Mouse (Mus musculus): Measurements from ENCODE around the gene Zfp790. TPM values are rescaled to one million over a fixed set of nuclear protein-coding genes. Genes with fewer than 3 reads are reported as not detected.

The Zfp790 gene
- 23.5 and 24.1 TPM in 2 replicates for polyA plus RNA-seq (2015; fragmentation: Nextera tagmentation; extraction: Ambion mirVana)

GRCm38 (mm10) chr7:29815910-29816429 is at the start of gene Zfp790:
TSS of gene Zfp790 (plus strand) at chr7:29816114.
- Histone ChIP-seq H3K27ac (replicated peaks) (peak within 1 kb of the TSS; percentile 91), H3K36me3 (peaks cover 3% of the 10 kb centered on the region; the same call in 1 of the 2 replicates), H3K9me3 (no peaks in the 10 kb centered on the region), H3K9ac (peak within 1 kb of the TSS; percentile 74), H3K4me3 (peak within 1 kb of the TSS; percentile 67), H3K4me1 (replicated peaks) (peaks cover 43% of the 10 kb centered on the region), H3K4me2 (peak within 1 kb of the TSS; percentile 75), H3K27me3 (no peaks in the 10 kb centered on the region)
- peak; percentile 96 for ATAC-seq (ENCODE audit: low FRiP score, low read depth)
- under 1% methylated on average over 26 of the region's 26 CpGs for WGBS

GRCm38 (mm10) chr7:29767058-29767686 is 48.7 kb upstream of the Zfp790 start:
- Histone ChIP-seq H3K4me2 (peak overlapping the region; percentile 57), H3K27me3 (no peaks in the 10 kb centered on the region), H3K4me3 (peak overlapping the region; percentile 77), H3K9me3 (no peaks in the 10 kb centered on the region), H3K36me3 (peaks cover 4% of the 10 kb centered on the region), H3K4me1 (replicated peaks) (peaks cover 27% of the 10 kb centered on the region), H3K9ac (peak overlapping the region; percentile 63), H3K27ac (replicated peaks) (peak overlapping the region; percentile 86)
- 1% methylated on average over 15 of the region's 15 CpGs for whole genome bisulfite sequencing
- peak; percentile 66 for ATAC-seq (ENCODE audit: low FRiP score, low read depth)

- peak within 1 kb of the TSS; percentile 86 for H3K27ac ChIP-seq (replicated peaks)
- ATAC-seq (ENCODE audit: low FRiP score, low read depth) = peak; percentile 94
- no peaks in the 10 kb centered on the region for H3K9me3 ChIP-seq
- H3K9ac ChIP-seq = peak within 1 kb of the TSS; percentile 63
- peaks cover 27% of the 10 kb centered on the region for H3K4me1 ChIP-seq (replicated peaks)
- under 1% methylated on average over 32 of the region's 32 CpGs for WGBS
- peaks cover 13% of the 10 kb centered on the region for H3K36me3 ChIP-seq
- H3K27me3 ChIP-seq = no peaks in the 10 kb centered on the region
- H3K4me3 ChIP-seq = peak within 1 kb of the TSS; percentile 77
- H3K4me2 ChIP-seq = peak within 1 kb of the TSS; percentile 57
These were observed 47.6 kb upstream of the Zfp790 start, which contains the start of gene Zfp84 for GRCm38 (mm10) chr7:29768090-29768900. TSS of gene Zfp84 (plus strand) at chr7:29768552.

GRCm38 (mm10) chr7:29768980-29769379 is 46.9 kb upstream of the Zfp790 start:
- H3K27ac ChIP-seq (replicated peaks) = peak overlapping the region; percentile 86
- H3K27me3 ChIP-seq = no peaks in the 10 kb centered on the region
- 10% methylated on average over 10 of the region's 10 CpGs for WGBS
- H3K9ac ChIP-seq = peak overlapping the region; percentile 63
- ATAC-seq (ENCODE audit: low FRiP score, low read depth) = no peak
- H3K9me3 ChIP-seq = no peaks in the 10 kb centered on the region
- H3K4me1 ChIP-seq (replicated peaks) = peaks cover 27% of the 10 kb centered on the region
- peak overlapping the region; percentile 77 for H3K4me3 ChIP-seq
- H3K4me2 ChIP-seq = peak overlapping the region; percentile 57
- peaks cover 19% of the 10 kb centered on the region for H3K36me3 ChIP-seq

- no peak for ATAC-seq (ENCODE audit: low FRiP score, low read depth)
- Histone ChIP-seq H3K4me2 (no peak overlapping the region), H3K27ac (replicated peaks) (no peak overlapping the region), H3K9ac (no peak overlapping the region), H3K4me3 (no peak overlapping the region), H3K36me3 (peaks cover 57% of the 10 kb centered on the region), H3K4me1 (replicated peaks) (peaks cover 13% of the 10 kb centered on the region), H3K27me3 (no peaks in the 10 kb centered on the region), H3K9me3 (no peaks in the 10 kb centered on the region)
- 90% methylated on average over 7 of the region's 7 CpGs for WGBS
These were observed 42.4 kb upstream of the Zfp790 start for GRCm38 (mm10) chr7:29773503-29773902.

GRCm38 (mm10) chr7:29774371-29774770 is 41.5 kb upstream of the Zfp790 start:
- no peaks in the 10 kb centered on the region for H3K9me3 ChIP-seq
- H3K9ac ChIP-seq = no peak overlapping the region
- ATAC-seq (ENCODE audit: low FRiP score, low read depth) = no peak
- peaks cover 8% of the 10 kb centered on the region for H3K4me1 ChIP-seq (replicated peaks)
- no peak overlapping the region for H3K27ac ChIP-seq (replicated peaks)
- H3K4me2 ChIP-seq = no peak overlapping the region
- no peak overlapping the region for H3K4me3 ChIP-seq
- 91% methylated on average over 3 of the region's 3 CpGs for WGBS
- peaks cover 63% of the 10 kb centered on the region for H3K36me3 ChIP-seq
- no peaks in the 10 kb centered on the region for H3K27me3 ChIP-seq

- Histone ChIP-seq H3K4me2 (no peak overlapping the region), H3K4me3 (no peak overlapping the region), H3K27me3 (no peaks in the 10 kb centered on the region), H3K27ac (replicated peaks) (no peak overlapping the region), H3K4me1 (replicated peaks) (no peaks in the 10 kb centered on the region), H3K9me3 (no peaks in the 10 kb centered on the region), H3K36me3 (peaks cover 63% of the 10 kb centered on the region), H3K9ac (no peak overlapping the region)
- no peak for ATAC-seq (ENCODE audit: low FRiP score, low read depth)
- WGBS = 96% methylated on average over 19 of the region's 19 CpGs
These were observed 39.3 kb upstream of the Zfp790 start for GRCm38 (mm10) chr7:29776568-29776967.

GRCm38 (mm10) chr7:29777372-29777771 is 38.5 kb upstream of the Zfp790 start:
- H3K4me1 ChIP-seq (replicated peaks) = no peaks in the 10 kb centered on the region
- H3K27me3 ChIP-seq = no peaks in the 10 kb centered on the region
- H3K4me3 ChIP-seq = no peak overlapping the region
- peaks cover 57% of the 10 kb centered on the region for H3K36me3 ChIP-seq
- no peak overlapping the region for H3K4me2 ChIP-seq
- no peaks in the 10 kb centered on the region for H3K9me3 ChIP-seq
- no peak for ATAC-seq (ENCODE audit: low FRiP score, low read depth)
- H3K9ac ChIP-seq = no peak overlapping the region
- 94% methylated on average over 10 of the region's 10 CpGs for WGBS
- H3K27ac ChIP-seq (replicated peaks) = no peak overlapping the region

- ATAC-seq (ENCODE audit: low FRiP score, low read depth) = peak; percentile 95
- WGBS = under 1% methylated on average over 45 of the region's 45 CpGs
- Histone ChIP-seq H3K9me3 (no peaks in the 10 kb centered on the region), H3K4me2 (peak within 1 kb of the TSS; percentile 85), H3K36me3 (peaks cover 14% of the 10 kb centered on the region), H3K27ac (replicated peaks) (peak within 1 kb of the TSS; percentile 94), H3K27me3 (no peaks in the 10 kb centered on the region), H3K9ac (peak within 1 kb of the TSS; percentile 91), H3K4me3 (peak within 1 kb of the TSS; percentile 84), H3K4me1 (replicated peaks) (peaks cover 31% of the 10 kb centered on the region)
These were observed 31.9 kb upstream of the Zfp790 start, which contains the start of gene Zfp30 for GRCm38 (mm10) chr7:29783871-29784551. TSS of gene Zfp30 (plus strand) at chr7:29783998.

- peaks cover 23% of the 10 kb centered on the region for H3K36me3 ChIP-seq
- H3K4me1 ChIP-seq (replicated peaks) = peaks cover 31% of the 10 kb centered on the region
- no peaks in the 10 kb centered on the region for H3K9me3 ChIP-seq
- H3K27ac ChIP-seq (replicated peaks) = no peak overlapping the region
- ATAC-seq (ENCODE audit: low FRiP score, low read depth) = no peak
- peak overlapping the region; percentile 84 for H3K4me3 ChIP-seq
- WGBS = 39% methylated on average over 8 of the region's 8 CpGs
- peak overlapping the region; percentile 91 for H3K9ac ChIP-seq
- no peaks in the 10 kb centered on the region for H3K27me3 ChIP-seq
- peak overlapping the region; percentile 85 for H3K4me2 ChIP-seq
These were observed 30.9 kb upstream of the Zfp790 start for GRCm38 (mm10) chr7:29785023-29785422.

- WGBS = 72% methylated on average over 5 of the region's 5 CpGs
- Histone ChIP-seq H3K27me3 (no peaks in the 10 kb centered on the region), H3K9me3 (no peaks in the 10 kb centered on the region), H3K27ac (replicated peaks) (no peak overlapping the region), H3K4me1 (replicated peaks) (peaks cover 31% of the 10 kb centered on the region), H3K36me3 (peaks cover 32% of the 10 kb centered on the region), H3K4me2 (peak overlapping the region; percentile 85), H3K9ac (peak overlapping the region; percentile 91), H3K4me3 (peak overlapping the region; percentile 84)
- no peak for ATAC-seq (ENCODE audit: low FRiP score, low read depth)
These were observed 30.0 kb upstream of the Zfp790 start for GRCm38 (mm10) chr7:29785888-29786287.
